Mouse (Mus musculus): ENCODE results near the gene Zfp334. TPM values are rescaled to one million over a fixed set of nuclear protein-coding genes. Genes with fewer than 3 reads are reported as not detected.

Gene Zfp334
- polyA plus RNA-seq, 1 experiment from 2014 or later: 20.8 TPM

GRCm38 (mm10) chr2:165328746-165329145, 59.3 kb downstream of the Zfp334 start:
- Histone ChIP-seq H3K4me3 (no peak overlapping the region), H3K9me3 (no peaks in the 10 kb centered on the region), H3K4me1 (peaks cover 39% of the 10 kb centered on the region), H3K36me3 (replicated peaks) (no peaks in the 10 kb centered on the region), H3K27ac (replicated peaks) (no peak overlapping the region), H3K27me3 (replicated peaks; ENCODE audit: low read depth, poor library complexity, severe bottlenecking) (peaks cover 23% of the 10 kb centered on the region)
- DNase-seq (ENCODE audit: low spot score): no peak
- 79% methylated on average over 5 of the region's 5 CpGs for WGBS

- Histone ChIP-seq H3K4me3 (peak overlapping the region; percentile 68), H3K9me3 (no peaks in the 10 kb centered on the region)
Measured at GRCm38 (mm10) chr2:165327386-165327785, 60.7 kb downstream of the Zfp334 start.

GRCm38 (mm10) chr2:165326304-165327190, 61.5 kb downstream of the Zfp334 start, which contains the start of gene Elmo2:
Elmo2 (minus strand) TSS chr2:165326479.
- DNase-seq (ENCODE audit: low spot score): peak; percentile 97
- H3K27me3 ChIP-seq (replicated peaks; ENCODE audit: low read depth, poor library complexity, severe bottlenecking): peaks cover 18% of the 10 kb centered on the region
- H3K9me3 ChIP-seq: no peaks in the 10 kb centered on the region
- under 1% methylated on average over 55 of the region's 55 CpGs for WGBS
- H3K4me3 ChIP-seq: peak within 1 kb of the TSS; percentile 68
- peaks cover 13% of the 10 kb centered on the region; the same call in 1 of the 2 replicates for H3K36me3 ChIP-seq (replicated peaks)
- H3K27ac ChIP-seq (replicated peaks): peak within 1 kb of the TSS; percentile 76
- H3K4me1 ChIP-seq: peaks cover 49% of the 10 kb centered on the region

More at GRCm38 (mm10) chr2:165327386-165327785, 60.7 kb downstream of the Zfp334 start:
- Histone ChIP-seq H3K27me3 (replicated peaks; ENCODE audit: low read depth, poor library complexity, severe bottlenecking) (peaks cover 18% of the 10 kb centered on the region), H3K27ac (replicated peaks) (no peak overlapping the region), H3K4me1 (peaks cover 42% of the 10 kb centered on the region), H3K36me3 (replicated peaks) (peaks cover 9% of the 10 kb centered on the region; the same call in 1 of the 2 replicates)
- 58% methylated on average over 7 of the region's 7 CpGs for WGBS
- no peak for DNase-seq (ENCODE audit: low spot score)

GRCm38 (mm10) chr2:165325521-165326303, 62.3 kb downstream of the Zfp334 start:
- peak overlapping the region; percentile 76 for H3K27ac ChIP-seq (replicated peaks)
- 2% methylated on average over 30 of the region's 30 CpGs for WGBS
- peaks cover 13% of the 10 kb centered on the region; the same call in 1 of the 2 replicates for H3K36me3 ChIP-seq (replicated peaks)
- H3K4me3 ChIP-seq: peak overlapping the region; percentile 68
- H3K9me3 ChIP-seq: no peaks in the 10 kb centered on the region
- DNase-seq (ENCODE audit: low spot score): no peak
- peaks cover 18% of the 10 kb centered on the region for H3K27me3 ChIP-seq (replicated peaks; ENCODE audit: low read depth, poor library complexity, severe bottlenecking)
- peaks cover 58% of the 10 kb centered on the region for H3K4me1 ChIP-seq

Other genes with a start within 250 kb of the Zfp334 start
- gene Cdh22, start 153.4 kb downstream of the Zfp334 start, polyA plus RNA-seq (2016; fragmentation: Nextera tagmentation; extraction: Ambion mirVana): 0.91 and 1.1 TPM in 2 replicates
- gene Slc35c2, start 100.4 kb downstream of the Zfp334 start, polyA plus RNA-seq (2016; fragmentation: Nextera tagmentation; extraction: Ambion mirVana): 59.2 and 64.6 TPM in 2 replicates
- 91.0 and 93.5 TPM in 2 replicates for gene Elmo2, start 61.8 kb downstream of the Zfp334 start, polyA plus RNA-seq (2016; fragmentation: Nextera tagmentation; extraction: Ambion mirVana)
- 3.0 and 3.2 TPM in 2 replicates for gene Zfp663, start 19.5 kb downstream of the Zfp334 start, polyA plus RNA-seq (2016; fragmentation: Nextera tagmentation; extraction: Ambion mirVana)
- 0.06 and 0.18 TPM in 2 replicates for gene Ocstamp, start 12.1 kb upstream of the Zfp334 start, polyA plus RNA-seq (2016; fragmentation: Nextera tagmentation; extraction: Ambion mirVana)
- gene Slc13a3, start 85.0 kb upstream of the Zfp334 start, polyA plus RNA-seq (2016; fragmentation: Nextera tagmentation; extraction: Ambion mirVana): 0.40 and 0.44 TPM in 2 replicates
- gene Trp53rka, start 105.1 kb upstream of the Zfp334 start, polyA plus RNA-seq (2016; fragmentation: Nextera tagmentation; extraction: Ambion mirVana): 57.1 and 59.5 TPM in 2 replicates
- 3.9 and 5.5 TPM in 2 replicates for gene Slc2a10, start 115.5 kb upstream of the Zfp334 start, polyA plus RNA-seq (2016; fragmentation: Nextera tagmentation; extraction: Ambion mirVana)
- 38.6 and 41.9 TPM in 2 replicates for gene Eya2, start 206.8 kb upstream of the Zfp334 start, polyA plus RNA-seq (2016; fragmentation: Nextera tagmentation; extraction: Ambion mirVana)